1 mouse cellular context compared by ENCODE assay signal in genomic region chr4:133532777-133533176, GRCm38 (mm10).
TF ChIP-seq lines count a peak whose summit lies in the region.

No protein-coding gene starts in this region.

TF ChIP-seq in CH12.LX, 34 proteins besides CTCF, POLR2A, EP300 and RAD21:
- TF ChIP-seq IRF4 (IDR thresholded peaks at IDR 0.05; ENCODE audit: low read depth, low read length), result no peak
- TF ChIP-seq USF2 (conservative IDR thresholded peaks at IDR 0.05; ENCODE audit: low read depth, low read length), result no peak
- TF ChIP-seq MAZ (IDR thresholded peaks at IDR 0.05; ENCODE audit: low read depth, low read length), result no peak
- no peak for TF ChIP-seq JUND (conservative IDR thresholded peaks at IDR 0.05; ENCODE audit: low read depth, low read length)
- TF ChIP-seq UBTF (IDR thresholded peaks at IDR 0.05; ENCODE audit: low read depth, low read length), result no peak
- no peak for TF ChIP-seq ZC3H11A (IDR thresholded peaks at IDR 0.05; ENCODE audit: low read depth, low read length)
- no peak for TF ChIP-seq SIN3A (IDR thresholded peaks at IDR 0.05; ENCODE audit: low read length)
- TF ChIP-seq CHD1 (IDR thresholded peaks at IDR 0.05; ENCODE audit: low read depth, low read length), result no peak
